Mouse (Mus musculus): ENCODE results near the gene Mrpl4.

The Mrpl4 gene

DNA sequence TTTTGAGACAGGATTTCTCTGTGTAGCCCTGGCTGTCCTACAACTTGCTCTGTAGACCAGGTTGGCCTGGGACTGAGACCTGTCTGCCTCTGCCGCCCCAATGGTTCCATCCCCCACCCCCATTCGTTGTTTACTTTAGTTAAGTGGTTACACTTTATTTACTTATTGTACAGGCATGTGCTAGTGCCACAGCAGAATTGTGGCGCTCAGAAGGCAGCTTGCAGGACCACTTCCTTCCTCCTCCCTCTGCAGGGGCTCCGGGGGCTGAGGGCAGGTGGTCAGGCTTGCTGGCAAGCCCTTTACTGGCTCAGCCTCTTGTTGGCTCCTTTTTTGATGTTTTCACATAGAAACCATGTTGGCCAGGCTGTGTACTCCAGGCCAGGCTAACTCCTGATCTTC, 14.6 kb downstream of the Mrpl4 start:
- DNase-seq (ENCODE audit: low spot score), result no peak

DNA sequence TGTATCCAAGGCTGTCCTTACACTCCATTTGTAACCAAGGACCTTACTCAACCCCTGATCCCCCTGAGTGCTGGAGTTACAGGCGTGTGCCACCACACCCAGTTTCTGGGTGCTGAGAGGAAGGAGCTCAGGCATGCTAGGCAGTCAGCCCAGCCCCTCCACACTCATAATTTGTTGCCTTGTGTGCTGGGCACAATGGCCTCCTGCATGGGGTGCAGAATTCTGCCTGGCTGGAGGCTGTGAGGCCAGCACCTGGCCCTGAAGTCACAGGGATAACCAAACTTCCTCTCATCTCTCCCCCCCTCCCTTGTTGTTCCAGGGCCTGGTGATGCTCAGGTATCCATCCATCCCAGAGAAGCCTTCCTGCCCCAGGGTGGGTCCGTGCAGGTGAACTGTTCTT, 16.1 kb downstream of the Mrpl4 start:
- DNase-seq (ENCODE audit: low spot score), result no peak

DNA sequence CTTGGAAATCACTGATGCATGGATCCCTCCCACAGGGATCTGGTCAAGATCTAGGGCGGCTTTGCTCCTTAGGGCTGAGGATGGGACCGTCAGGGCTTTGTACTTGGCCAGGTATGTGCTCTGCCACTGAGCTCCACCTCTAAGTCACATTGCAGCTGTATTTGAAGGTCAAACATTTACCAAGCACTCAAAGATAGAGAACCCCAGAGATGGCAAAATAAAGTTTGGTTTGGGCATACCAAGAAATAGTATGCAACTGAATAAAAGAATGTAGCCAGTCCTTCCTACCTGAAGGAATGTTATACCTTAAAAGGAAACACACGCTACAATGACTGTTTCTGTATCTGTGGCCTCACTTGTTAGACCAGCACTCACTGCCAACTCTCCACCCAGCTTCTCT, 18.8 kb downstream of the Mrpl4 start:
- DNase-seq (ENCODE audit: low spot score), result no peak

DNA sequence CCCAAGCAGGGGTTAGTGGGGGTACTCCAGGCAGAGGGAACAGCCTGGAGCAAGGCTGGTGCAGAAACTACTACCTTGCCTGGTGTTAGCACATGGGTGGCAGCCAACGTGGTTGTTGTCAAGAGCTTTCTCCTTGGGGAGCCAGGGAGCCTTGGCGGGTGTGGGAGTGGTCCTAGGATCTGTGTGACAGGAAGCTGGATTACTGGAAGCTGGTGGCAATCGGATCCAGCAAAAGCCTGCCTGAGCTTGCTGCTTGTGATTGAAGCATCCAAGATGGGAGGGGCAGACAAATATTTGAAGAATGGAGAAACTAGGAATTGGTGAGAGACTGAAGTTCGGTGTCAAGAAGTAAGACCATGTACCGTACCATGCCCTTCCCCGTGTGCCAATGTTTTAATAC, 19.8 kb downstream of the Mrpl4 start:
- DNase-seq (ENCODE audit: low spot score), result no peak

DNA sequence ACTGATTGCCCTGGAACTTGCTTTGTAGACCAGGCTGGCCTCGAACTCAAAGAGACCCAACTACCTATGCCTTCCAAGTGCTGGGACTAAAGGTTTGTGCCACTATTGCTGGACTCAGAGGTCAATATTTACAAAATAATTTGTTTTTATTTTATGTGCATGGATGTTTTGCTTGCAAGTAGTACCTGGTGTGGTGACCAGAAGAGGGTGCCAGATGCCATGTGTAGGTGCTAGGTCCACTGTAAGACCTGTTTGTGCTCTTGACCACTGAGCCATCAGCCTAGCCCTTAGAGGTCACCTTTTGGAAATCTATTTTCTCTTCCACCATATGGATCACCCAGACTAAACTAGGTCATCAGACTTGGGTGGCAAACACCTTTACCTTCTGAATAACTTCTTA, 20.2 kb downstream of the Mrpl4 start:
- no peak for DNase-seq (ENCODE audit: low spot score)

- no peak for DNase-seq (ENCODE audit: low spot score)
These were observed 22.8 kb downstream of the Mrpl4 start for GRCm38 (mm10) chr9:21025258-21025810.

DNA sequence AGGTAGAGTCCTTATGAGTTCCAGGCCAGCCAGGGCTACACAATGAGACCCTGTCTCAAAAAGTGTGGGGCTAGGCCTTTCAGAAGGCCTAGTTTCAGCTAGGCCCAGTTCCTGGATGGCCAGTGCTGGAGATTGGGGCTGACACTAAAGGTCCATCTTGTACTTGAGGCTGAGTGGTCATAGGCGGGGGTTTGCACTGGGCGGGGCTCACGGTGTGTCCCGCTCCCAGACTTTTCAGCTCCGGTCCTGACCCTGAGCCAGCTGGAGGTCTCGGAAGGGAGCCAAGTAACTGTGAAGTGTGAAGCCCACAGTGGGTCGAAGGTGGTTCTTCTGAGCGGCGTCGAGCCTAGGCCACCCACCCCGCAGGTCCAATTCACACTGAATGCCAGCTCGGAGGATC, 24.3 kb downstream of the Mrpl4 start:
- DNase-seq (ENCODE audit: low spot score), result no peak

DNA sequence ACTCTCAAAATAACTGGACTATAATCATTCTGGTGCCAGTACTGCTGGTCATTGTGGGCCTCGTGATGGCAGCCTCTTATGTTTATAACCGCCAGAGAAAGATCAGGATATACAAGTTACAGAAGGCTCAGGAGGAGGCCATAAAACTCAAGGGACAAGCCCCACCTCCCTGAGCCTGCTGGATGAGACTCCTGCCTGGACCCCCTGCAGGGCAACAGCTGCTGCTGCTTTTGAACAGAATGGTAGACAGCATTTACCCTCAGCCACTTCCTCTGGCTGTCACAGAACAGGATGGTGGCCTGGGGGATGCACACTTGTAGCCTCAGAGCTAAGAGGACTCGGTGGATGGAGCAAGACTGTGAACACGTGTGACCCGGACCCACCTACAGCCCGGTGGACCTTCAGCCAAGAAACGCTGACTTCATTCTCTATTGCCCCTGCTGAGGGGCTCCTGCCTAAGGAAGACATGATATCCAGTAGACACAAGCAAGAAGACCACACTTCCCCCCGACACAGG, 25.3 kb downstream of the Mrpl4 start:
- DNase-seq (ENCODE audit: low spot score), result no peak

- no peak for DNase-seq (ENCODE audit: low spot score)
These were observed 26.1 kb downstream of the Mrpl4 start for GRCm38 (mm10) chr9:21028560-21029110.

DNA sequence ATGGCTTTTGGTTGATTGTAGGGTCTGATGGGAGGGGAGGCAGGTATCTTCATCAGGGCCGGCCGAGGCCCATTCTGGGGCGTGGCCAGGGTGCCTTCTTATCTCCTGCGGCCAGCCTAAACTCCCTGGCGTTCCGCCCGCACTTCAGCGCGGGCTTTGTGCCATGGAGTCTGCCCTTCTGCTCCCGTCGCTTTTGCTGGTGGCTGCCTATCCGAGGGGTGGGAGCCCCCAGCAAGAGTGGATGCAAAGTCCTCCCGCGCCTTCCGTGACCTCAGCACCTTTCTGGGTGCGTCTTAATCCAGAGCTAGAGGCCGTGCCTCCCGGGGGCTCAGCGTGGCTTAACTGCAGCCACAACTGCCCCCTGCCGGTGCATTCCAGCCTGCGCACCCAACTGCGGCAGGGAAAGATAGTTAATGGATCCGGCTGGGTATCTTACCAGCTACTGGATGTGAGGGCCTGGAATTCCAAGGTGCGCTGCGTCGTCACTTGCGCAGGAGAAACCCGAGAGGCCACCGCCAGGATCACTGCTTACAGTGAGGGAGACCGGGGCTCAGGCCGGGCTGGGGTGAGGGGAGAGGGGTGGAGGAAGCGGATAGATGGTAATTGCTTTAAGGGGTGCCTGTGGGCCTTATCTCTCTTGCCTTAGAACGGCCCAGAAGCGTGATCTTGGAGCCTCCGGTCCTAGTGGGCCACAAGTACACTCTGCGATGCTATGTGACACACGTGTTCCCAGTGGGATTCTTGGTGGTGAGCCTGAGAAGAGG, 26.9 kb downstream of the Mrpl4 start, which contains the start of gene Icam4:
TSS of gene Icam4 (plus strand) at position 83 of the 764 bp plus-strand sequence.
- peak; percentile 70 for DNase-seq (ENCODE audit: low spot score)

DNA sequence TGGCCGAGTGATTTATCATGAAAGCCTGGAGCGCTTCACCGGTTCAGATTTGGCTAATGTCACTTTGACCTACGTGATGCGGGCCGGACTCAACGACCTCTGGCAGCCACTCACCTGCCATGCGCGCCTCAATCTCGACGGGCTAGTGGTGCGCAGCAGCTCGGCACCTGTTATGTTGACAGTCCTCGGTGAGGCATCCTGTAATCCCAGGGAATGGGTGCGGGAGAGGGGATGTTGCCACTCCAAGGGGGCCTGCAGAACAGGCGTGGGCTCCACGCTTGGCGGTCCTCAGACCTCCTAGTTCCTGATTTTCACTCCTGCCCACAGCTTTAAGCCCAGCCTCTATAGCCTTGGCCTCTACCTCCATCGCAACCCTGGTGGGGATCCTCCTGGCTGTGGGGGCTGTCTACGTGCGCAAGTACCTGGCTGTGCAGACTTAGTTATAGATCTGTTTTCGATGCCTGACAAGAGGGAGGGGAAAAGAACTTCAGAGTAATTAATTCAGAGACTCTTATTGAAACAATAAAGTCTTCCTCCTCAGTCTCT, 27.6 kb downstream of the Mrpl4 start:
- DNase-seq (ENCODE audit: low spot score), result peak; percentile 15

DNA sequence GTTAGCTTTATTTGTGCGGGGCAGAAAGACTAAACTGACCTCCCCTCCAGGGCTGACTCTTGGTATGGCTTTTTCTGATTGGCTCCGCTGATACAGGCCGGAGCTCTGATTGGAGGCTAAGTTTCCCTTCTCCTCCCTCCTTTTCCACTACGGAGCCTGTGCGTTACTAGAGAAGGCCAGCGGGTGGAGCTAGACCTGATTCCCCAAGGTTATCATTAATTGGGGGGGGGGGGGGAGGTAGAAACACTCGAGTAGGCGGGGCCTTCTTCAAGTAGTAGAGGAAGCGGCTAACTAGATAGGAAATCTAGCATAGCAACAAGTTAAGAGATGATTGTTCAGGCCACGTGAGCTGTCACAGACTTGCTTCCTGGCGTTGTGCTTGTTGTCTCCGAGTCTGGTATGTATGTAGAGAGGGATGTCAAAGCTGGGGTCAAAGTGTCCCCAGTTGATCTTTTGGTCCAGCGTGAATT, 28.3 kb downstream of the Mrpl4 start:
- peak; percentile 91 for DNase-seq (ENCODE audit: low spot score)

DNA sequence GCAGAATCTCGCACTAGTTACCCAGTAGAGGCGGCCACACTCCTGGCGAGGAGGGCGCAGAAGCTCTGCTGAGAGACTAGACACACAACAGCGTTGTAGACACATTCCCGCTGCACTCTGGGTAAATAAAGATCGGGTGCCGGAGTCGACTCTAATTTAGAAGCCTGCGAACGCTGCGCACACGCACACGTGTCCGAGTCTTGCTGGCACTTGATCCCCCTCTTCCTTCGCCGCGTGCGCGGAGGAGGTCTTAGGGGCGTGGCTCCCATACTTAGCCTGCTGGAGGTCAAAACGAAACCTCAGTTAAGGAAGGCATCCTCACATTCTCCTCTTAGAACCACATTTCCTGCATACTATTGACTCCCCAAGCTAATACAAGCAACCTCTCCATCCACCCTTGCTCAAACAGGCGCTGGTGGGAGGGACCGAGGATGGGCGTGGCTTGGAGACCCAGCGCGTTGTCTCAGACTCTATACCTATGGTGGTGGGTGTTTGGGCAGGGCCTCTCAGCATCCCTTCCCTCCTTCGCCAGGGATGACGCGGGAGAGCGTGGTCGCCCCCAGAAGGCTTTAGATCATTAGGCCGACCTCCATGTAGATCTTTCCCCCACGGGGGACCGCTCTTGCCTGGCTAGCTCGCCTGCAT, 28.8 kb downstream of the Mrpl4 start:
- peak; percentile 72 for DNase-seq (ENCODE audit: low spot score)

DNA sequence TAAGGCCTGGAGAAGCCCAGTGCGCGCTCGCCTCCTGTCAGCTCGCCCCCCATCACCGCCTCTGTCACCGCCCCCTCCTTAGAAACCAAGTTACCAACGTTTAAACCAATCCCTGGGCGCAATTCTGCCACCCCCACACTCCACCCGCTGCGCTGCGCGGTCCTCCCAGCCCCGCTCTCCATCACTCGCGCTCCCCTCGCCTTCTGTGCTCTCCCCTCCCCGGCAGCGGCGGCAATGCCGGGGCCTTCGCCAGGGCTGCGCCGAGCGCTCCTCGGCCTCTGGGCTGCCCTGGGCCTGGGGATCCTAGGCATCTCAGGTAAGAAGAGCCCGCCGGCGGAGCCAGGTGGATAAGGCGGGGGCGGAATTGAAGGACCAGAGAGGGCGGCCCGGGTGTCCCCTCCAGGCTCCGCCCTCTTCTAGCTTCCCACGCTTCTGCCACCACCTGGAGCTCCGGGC, 29.4 kb downstream of the Mrpl4 start, which contains the start of gene Icam5:
TSS of gene Icam5 (plus strand) at position 178 of the 456 bp plus-strand sequence.
- DNase-seq (ENCODE audit: low spot score), result peak; percentile 41

DNA sequence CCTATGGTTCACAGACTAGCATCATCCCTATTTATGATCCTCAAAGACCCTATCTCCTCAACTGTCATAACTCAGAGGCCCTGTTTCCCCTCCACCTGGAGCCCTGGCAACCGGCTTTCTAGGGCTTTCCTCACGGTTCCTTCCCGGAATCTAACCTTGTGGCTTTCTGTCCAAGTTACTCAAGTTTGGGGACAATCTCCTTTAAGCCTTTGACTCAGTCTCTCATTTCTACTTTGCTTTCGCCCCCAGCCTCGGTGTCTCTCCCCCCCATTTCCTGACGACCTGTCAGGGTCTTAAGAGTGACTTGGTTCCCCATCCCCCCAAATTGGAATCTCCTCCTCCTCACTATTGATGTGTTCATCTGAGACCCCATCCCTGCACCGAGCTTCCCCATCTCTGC, 30.0 kb downstream of the Mrpl4 start:
- DNase-seq (ENCODE audit: low spot score), result no peak

DNA sequence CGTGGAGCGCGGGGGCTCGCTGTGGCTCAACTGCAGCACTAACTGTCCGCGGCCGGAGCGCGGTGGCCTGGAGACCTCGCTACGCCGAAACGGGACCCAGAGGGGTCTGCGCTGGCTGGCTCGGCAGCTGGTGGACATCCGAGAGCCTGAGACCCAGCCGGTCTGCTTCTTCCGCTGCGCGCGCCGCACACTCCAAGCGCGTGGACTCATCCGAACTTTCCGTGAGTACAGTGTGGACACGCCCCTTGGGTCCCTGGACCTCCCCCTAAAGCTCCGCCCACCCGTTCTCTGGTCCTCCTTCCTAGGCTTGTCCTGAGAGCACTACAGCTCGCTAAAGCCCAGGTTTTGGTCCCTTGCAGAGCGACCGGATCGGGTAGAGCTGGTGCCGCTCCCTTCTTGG, 30.6 kb downstream of the Mrpl4 start:
- peak; percentile 78 for DNase-seq (ENCODE audit: low spot score)

GRCm38 (mm10) chr9:21034481-21035085, 32.0 kb downstream of the Mrpl4 start:
- no peak for DNase-seq (ENCODE audit: low spot score)

DNA sequence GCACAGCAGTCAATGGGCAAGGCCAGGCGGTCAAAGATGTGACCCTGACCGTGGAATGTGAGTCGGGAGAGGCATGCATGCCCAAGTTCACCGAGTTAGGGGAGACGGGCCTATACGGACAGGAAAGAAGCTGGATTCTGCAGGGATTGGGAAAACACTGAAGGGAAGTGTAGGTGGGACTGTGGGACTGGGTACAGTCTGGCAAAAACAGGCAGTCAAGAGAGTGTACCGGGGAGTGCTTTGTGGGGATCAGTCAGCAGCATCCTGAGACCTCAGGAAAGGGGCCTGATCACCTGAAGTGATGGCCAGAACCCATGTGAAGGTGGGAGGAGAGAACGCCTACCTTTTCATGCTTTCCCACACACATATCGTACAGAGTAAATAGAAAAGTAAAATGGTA, 33.0 kb downstream of the Mrpl4 start:
- no peak for DNase-seq (ENCODE audit: low spot score)

DNA sequence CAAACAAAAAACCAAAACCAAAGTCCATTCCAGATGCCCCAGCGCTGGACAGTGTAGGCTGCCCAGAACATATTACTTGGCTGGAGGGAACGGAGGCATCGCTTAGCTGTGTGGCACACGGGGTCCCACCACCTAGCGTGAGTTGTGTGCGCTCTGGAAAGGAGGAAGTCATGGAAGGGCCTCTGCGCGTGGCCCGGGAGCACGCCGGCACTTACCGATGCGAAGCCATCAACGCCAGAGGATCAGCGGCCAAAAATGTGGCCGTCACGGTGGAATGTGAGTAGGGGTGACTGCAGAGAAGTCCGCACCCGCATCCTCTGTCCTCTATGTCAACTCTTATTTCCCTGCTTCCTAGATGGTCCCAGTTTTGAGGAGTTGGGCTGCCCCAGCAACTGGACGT, 33.6 kb downstream of the Mrpl4 start:
- no peak for DNase-seq (ENCODE audit: low spot score)

DNA sequence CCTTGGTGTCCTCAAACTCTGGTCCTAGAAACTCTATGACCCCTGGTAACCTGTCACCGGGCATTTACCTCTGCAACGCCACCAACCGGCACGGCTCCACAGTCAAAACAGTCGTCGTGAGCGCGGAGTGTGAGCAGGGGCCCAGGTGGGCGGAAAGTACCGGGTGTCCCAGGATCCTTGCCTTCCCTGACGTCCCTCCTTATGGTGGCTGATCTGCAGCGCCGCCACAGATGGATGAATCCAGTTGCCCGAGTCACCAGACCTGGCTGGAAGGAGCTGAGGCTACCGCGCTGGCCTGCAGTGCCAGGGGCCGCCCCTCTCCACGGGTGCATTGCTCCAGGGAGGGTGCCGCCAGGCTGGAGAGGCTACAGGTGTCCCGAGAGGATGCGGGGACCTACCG, 34.1 kb downstream of the Mrpl4 start:
- no peak for DNase-seq (ENCODE audit: low spot score)

- no peak for DNase-seq (ENCODE audit: low spot score)
These were observed 34.9 kb downstream of the Mrpl4 start for GRCm38 (mm10) chr9:21037481-21037891.

GRCm38 (mm10) chr9:21039779-21040178, 37.2 kb downstream of the Mrpl4 start:
- DNase-seq (ENCODE audit: low spot score), result no peak

All from T-cell, adult 2 months (primary cell).